Mouse (Mus musculus): ENCODE measurements around the gene Frrs1.

Frrs1 gene

GRCm38 (mm10) chr3:116848099-116848498 lies 11.2 kb upstream of the Frrs1 start:
- DNase-seq (ENCODE audit: low read depth, low spot score): no peak

DNA sequence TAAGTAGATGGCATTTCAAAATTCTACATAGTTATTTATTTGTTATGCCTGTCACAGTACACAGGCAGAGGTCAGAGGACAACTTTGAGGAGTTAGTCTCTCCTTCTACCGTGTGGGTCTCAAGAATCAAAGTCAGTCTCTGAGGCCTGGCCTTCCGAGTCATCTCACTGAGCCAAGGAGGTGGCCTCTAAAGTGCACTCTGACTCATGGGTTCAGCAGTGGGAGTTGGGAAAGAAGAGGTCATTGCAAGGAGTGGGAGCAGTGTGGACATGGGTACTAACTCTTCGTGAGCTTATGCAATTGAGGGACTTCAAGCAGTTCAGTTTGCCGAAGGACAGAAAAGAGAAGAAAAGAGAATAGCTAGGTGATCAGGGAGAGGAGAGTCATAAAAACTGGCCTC lies 10.3 kb upstream of the Frrs1 start:
- DNase-seq (ENCODE audit: low read depth, low spot score): no peak

- no peak for DNase-seq (ENCODE audit: low read depth, low spot score)
Measured at GRCm38 (mm10) chr3:116850376-116850775, 8.9 kb upstream of the Frrs1 start.

- no peak for DNase-seq (ENCODE audit: low read depth, low spot score)
Measured at GRCm38 (mm10) chr3:116852421-116852820, 6.8 kb upstream of the Frrs1 start.

DNA sequence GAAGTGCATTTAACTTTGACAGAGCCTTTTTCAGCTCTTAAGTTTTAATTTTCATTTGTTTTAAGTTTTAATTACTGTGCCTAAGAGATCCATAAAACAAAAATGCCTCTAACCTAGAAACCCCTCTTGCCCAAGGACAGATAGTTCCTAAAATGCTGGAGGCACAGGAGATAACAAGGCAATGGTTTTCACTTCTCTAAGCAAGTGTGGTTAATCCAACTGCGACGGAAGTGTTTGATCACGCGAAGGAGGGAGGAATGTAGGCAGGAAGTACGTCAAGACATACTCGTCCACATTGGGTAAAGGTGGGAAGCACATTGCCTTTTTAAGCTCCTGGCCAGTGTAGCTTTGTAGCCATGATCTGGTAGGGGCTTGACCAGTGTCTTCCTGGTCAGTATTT lies 1.7 kb upstream of the Frrs1 start:
- DNase-seq (ENCODE audit: low read depth, low spot score): no peak

GRCm38 (mm10) chr3:116859752-116860151 lies 488 bp downstream of the Frrs1 start:
- DNase-seq (ENCODE audit: low read depth, low spot score): no peak

GRCm38 (mm10) chr3:116860333-116861222 lies 1.3 kb downstream of the Frrs1 start:
- DNase-seq (ENCODE audit: low read depth, low spot score): no peak

- DNase-seq (ENCODE audit: low read depth, low spot score): no peak
Measured at GRCm38 (mm10) chr3:116861223-116861539, 1.9 kb downstream of the Frrs1 start.

DNA sequence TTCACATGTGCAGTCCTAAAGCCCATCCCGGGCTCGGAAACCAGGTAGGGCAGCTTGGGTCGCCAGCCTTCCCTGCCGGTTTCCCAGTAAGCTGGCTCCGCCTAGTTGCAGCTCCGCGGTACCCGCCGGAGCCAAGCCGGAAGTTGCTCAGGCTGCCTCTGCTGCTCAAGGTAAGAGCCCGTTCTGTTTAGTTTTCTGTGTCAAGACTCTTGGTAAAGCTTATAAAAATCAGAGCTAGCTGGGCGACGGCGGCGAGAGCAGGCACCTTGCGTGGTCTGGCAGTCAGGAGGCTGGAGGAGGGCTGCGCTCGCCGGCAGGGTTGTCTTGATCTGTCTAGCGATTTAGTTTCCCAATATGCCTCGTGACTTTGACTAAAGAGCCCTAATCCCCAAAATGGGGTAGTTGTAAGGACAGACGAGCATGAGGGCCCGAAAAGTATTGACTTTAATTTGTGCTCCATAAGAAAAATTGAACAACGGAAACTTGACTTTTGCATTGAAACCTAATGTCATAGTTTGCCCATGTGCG lies 2.3 kb downstream of the Frrs1 start:
- DNase-seq (ENCODE audit: low read depth, low spot score): peak; percentile 23

DNA sequence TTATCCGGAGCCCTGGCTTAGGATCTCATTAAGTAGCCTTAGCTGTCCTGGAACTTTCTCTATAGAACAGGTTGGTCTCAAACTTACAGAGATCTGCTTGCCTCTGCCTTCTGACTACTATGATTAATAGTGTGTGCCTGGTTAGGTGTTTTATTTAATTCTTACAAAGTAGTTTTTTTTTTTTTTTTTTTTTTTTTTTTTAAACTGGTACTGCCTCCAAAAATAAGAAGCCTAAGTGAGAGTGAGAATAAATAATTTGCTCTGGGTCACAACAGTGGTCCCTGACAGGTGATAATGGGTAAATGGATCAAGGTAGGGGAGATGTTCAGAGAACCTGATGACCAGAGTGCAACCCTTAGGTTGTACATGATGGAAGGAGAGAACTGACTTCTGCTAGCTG lies 3.4 kb downstream of the Frrs1 start:
- DNase-seq (ENCODE audit: low read depth, low spot score): no peak

- no peak for DNase-seq (ENCODE audit: low read depth, low spot score)
Measured at GRCm38 (mm10) chr3:116864421-116864820, 5.2 kb downstream of the Frrs1 start.

- no peak for DNase-seq (ENCODE audit: low read depth, low spot score)
Measured at GRCm38 (mm10) chr3:116865199-116865636, 6.0 kb downstream of the Frrs1 start.

DNA sequence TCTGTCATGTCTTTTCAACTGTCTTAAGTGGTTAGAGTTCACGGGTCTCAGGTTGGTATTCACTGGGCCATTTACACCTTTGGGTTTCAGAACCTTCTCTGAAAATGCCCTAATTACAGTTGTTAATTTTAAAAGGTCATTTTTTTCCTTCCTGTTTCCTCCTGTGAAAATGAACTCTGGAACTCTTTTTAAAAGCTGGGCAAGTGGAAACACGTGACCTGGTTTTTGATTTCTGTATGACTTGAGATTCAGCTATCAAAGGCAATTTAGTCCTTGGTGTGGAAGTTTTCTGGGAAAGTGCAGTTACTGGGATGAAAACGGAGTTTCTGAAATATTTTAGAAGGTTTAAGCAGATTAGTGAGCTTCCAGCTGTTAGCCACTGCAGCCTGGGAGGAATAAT lies 11.1 kb downstream of the Frrs1 start:
- DNase-seq (ENCODE audit: low read depth, low spot score): no peak

- no peak for DNase-seq (ENCODE audit: low read depth, low spot score)
Measured at GRCm38 (mm10) chr3:116882221-116882960, 23.1 kb downstream of the Frrs1 start.

- no peak for DNase-seq (ENCODE audit: low read depth, low spot score)
Measured at GRCm38 (mm10) chr3:116884941-116885340, 25.7 kb downstream of the Frrs1 start.

- DNase-seq (ENCODE audit: low read depth, low spot score): no peak
Measured at GRCm38 (mm10) chr3:116889358-116889757, 30.1 kb downstream of the Frrs1 start.

- no peak for DNase-seq (ENCODE audit: low read depth, low spot score)
Measured at GRCm38 (mm10) chr3:116890576-116890975, 31.3 kb downstream of the Frrs1 start.

DNA sequence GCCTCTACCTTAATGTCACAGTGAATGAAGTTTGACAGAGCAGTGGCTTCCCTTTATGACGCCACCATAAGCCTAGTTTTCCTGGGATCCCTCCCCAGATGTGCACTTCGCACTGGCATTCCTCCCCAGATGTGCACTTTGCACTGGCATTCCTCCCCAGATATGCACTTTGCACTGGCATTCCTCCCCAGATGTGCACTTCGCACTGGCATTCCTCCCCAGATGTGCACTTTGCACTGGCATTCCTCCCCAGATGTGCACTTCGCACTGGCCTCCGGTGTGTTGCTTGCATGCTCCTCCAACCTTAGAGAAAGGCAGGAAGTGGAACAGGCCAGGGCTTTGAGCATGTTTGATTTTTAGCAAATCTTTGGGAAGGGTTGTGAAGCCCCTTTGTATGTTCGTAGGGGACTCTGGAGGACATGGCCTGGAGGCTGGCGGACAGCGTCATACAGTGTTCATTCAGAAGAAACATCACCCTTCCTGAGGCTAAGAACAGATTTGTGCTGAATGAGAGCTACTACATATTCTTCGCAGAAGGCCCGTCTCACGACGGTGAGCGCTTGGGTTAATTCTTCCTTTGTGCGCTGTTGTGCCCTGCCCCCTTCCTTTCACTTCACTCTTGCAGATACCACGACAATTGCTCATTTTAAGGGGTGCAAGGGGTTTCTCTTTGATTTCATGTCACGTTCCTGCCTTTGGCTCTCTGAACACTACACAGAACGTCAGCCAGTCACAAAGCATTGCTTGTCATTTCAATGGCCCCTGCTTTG lies 32.4 kb downstream of the Frrs1 start:
- DNase-seq (ENCODE audit: low read depth, low spot score): no peak

DNA sequence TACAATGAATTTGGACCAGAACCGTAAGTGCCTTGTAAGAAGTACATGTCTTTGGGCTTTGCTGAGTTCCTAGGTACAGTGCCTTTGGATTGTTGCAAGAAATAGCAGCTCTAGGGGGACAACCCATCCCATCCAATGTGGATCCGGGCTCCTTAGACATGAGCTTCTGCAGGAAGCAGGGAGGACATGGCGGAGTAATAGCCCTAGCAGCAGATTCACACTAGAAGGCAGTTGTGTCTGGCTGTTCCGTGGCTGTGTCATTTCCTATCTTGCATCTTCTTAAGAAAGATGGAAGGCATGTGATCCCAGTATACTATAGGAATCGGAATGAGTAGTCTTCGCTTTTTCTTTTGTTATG lies 32.9 kb downstream of the Frrs1 start:
- no peak for DNase-seq (ENCODE audit: low read depth, low spot score)

DNA sequence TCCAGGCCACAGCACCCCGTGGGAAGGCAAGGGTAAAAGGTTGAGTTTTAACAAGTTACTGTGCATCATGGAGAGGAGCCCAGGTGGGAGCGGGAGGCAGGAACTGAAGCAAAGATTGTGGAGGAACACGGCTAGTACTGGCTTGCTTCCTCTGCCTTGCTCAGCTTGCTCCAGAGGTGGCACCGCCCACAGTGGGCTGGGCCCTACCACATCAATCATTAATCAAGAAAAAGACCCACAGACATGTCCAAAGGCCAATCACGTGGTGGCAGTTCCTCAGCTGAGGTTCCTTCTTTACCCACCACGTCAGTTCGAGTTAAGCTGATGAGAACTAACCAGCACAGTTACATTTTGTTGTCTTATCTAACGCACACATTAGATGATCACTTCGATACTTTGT lies 33.6 kb downstream of the Frrs1 start:
- no peak for DNase-seq (ENCODE audit: low read depth, low spot score)

DNA sequence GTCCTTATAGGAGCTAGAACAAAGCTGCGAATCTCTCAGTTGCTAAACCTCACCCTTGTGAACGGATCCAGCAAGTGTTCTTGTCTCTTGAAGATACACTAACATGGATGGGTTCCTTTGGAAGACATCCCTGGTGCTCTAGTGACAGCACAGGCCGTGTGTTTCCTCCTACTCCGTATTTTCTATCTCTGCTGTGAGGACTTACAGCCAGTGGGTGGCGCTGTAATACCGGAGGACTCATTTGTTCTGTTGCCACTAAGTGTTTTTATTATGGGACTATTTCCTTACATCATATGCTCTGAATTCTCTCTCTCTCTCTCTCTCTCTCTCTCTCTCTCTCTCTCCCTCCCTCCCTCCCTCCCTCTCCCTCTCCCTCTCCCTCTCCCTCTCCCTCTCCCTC lies 44.9 kb downstream of the Frrs1 start:
- DNase-seq (ENCODE audit: low read depth, low spot score): peak; percentile 48

DNA sequence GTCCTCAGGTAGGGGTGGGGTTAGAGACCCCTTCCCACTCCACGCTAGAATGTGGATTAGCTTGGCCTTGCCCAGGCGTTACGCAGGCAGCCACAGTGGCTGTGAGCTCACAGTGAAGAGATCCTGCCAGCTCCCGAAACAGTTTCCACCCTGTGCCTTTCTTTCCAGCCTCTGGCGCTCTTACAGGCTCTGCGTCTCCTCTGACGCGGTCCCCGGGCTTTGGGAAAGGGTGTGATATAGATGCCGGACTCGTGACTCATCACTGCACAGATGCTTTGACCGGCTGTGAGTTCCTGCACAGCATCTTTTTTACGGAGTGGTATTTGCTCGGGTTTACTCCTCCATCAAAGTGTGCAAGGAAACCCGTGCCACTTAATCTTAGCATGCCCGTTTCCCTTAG lies 46.6 kb downstream of the Frrs1 start:
- DNase-seq (ENCODE audit: low read depth, low spot score): peak; percentile 39

Data from skeletal muscle tissue, adult 2 months (tissue).